Mouse (Mus musculus) regulatory T cell (primary cell): ENCODE measurements around the gene Ap2a1.

Experiments
- in situ Hi-C: fragments of 300-600 bp; cut with MboI, MseI; formaldehyde crosslinking; loops from one replicate; pipeline ENCODE4 v1.15.1; 2025; ENCODE audit warnings: high pct_unique_total_duplicates

The Ap2a1 gene

DNA sequence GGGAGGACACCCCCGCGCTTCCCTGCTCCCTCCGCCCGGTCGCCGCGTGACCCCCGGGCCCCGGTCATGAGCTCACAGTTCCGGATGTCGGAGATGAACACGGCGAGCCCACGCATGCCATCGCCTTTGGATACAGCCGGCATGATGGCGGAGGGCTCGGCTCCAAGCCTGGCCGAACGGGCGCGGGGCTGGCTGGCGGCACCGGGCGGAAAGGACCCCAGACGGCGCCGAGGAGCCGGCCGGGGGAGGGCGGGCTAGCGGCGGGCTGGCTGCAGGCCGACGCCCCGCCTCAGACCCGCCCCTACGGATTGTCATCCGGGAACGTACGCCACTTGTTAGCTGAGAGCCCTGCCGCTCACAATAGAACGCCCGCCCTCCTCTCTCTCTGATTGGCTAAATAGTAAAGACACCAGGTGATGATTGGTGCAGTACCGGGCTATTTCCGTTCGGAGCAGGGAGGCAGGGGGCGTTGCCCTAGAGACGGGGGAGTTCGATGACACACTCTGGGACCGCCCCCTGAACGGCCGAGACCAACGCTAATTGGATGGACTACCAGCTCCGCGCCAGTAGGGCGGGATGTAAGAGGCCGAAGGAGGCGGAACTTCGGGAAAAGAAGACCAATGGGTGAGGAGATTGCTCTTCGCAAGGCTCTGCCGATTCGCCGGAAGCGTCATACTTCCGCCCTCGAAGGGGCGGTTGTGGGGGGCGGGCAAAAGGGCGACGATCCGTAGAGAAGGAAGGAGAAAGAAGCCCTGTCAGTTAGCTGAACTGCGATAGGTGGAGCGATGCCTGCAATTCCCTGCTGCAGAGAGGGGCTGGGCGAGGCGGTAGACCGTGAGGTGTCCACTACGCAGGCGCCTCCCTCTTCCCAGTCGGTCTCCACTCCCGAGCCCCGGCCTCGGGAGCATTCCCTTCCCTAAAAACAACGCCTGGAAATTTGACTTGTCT, at the start of gene Ap2a1:
Gene Ap2a1 (minus strand): TSS at position 293 of the 948 bp plus-strand sequence.
- in situ Hi-C loops, result loop anchor here (10.0 kb wide), 1 partner anchor 635 kb away; no protein-coding TSS in a partner anchor

DNA sequence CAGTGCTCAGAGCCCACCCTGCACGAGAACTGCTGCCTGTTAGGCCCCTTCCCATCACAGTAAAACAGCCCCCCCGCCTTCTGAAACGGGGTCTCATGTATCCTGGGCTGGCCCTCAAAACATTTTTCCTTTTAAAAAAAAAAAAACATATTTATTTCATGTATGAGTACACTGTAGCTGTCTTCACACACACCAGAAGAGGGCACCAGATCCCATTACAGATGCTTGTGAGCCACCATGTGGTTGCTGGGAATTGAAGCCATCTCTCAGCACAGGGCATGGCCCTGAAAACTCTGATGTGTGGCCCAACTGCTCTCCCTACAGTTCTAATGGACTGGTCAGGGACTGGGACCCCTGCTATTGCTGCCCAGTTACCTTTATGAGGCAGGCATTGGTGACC, 49.0 kb upstream of the Ap2a1 start:
- in situ Hi-C loops, result no loop called here

DNA sequence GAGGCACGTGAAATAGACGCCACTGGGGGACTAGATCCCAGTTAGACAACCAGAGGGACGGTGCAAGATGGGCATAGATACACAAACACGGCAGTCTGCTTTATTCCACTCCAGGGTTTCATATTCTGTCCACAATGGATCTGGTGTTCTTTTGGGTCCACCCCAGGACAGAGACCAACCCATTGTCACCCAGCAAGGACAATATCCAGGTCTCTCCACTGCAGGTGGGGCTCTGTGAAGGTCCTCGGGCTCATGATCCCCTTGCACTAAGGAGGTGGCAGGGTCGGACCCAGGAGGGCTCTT, 45.8 kb upstream of the Ap2a1 start:
- in situ Hi-C loops, result no loop called here

DNA sequence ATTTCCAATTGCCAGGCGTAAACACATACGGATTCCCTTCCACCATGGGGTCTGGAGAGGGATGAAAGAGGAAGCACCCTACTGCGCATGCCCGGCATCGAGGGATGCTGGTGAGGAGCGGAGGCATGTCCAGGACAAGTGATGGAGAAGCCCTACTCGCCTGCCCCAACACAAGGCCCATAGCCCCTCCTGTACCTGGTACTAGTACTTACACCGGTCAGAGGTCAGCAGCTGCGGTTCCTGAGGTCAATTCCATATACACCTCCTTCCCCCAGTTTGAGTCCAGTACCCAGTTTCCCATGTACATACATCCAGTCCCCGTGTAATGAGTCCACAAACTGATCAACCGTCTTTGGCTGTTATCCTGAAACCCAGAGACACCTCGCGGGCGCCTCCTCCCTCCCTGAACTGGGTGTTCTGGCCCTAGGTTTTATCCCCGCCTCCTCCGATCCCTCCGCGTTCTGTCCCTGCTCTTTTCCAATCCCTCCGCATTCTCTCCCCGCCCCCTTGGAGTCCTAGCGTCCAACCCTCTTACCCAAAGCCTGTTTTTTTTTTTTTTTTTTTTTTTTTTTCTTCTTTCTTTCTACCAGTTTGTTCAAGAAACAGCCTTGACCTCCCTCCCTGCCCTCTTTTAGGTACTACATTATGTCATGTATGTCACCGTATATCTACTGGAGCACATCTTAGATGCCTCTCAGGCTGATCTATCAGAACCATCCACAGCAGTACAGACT, 45.3 kb upstream of the Ap2a1 start, which contains the start of gene Cpt1c:
Gene Cpt1c (minus strand): TSS at position 469 of the 734 bp plus-strand sequence.
- in situ Hi-C loops, result loop anchor here (25.0 kb wide), 1 partner anchor 1863 kb away; the partner anchor contains the start of gene Ldha

DNA sequence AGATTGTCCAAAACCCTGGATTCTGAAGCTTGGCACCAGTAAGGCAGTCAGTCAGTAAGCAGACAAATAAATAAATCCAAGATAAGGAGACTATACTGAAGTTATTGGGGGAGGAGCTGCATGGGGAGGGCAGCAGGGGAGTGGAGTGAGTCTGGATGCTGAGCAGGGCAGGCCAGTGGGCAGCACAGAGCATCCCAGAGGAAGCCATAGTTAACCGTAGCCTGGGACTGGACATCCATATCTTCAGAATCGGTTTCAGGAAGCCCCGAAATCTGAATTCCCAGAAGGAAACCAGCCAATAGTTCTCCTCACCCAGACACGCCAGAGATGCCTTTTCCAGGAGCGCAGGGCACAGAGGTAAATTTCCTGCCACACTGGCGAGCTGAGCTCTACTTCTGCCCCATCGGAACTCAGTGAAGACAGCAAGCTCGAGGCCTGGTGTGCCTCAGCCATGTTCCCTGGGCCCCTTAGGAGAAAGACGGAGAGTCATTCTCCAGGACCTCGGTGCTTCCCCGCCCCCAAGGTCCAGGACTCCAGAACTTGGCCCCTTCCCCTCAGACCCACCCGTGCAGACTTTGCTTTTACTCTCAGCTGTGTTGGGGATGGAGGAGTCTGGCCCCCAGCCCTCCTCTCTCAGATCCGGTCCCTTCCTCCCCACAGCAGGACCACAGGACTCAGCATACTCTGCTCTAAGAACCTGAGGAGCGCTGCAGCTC, 44.3 kb upstream of the Ap2a1 start:
- in situ Hi-C loops, result loop anchor here (25.0 kb wide), 1 partner anchor 1864 kb away; the partner anchor contains the start of gene Ldha

DNA sequence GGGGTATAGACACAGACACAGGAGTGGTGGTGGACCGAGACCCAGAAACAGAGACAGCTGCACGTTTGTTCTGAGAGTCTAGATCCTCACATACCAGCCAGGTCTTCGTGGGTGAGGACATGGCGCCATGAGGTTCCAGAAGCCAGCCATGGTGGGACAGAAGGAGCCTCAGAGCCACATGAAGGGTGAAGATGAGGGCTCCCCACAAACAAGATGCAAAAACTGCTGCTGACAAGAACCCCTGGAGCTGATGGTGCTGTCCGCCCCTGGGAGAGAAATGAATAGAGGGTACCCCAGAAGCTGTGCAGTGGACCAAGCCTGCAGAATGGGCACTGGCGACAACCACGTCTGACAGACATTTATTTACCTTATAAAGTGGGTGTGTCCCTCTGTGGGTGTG, 41.8 kb upstream of the Ap2a1 start:
- in situ Hi-C loops, result loop anchor here (25.0 kb wide), 1 partner anchor 1866 kb away; the partner anchor contains the start of gene Ldha

DNA sequence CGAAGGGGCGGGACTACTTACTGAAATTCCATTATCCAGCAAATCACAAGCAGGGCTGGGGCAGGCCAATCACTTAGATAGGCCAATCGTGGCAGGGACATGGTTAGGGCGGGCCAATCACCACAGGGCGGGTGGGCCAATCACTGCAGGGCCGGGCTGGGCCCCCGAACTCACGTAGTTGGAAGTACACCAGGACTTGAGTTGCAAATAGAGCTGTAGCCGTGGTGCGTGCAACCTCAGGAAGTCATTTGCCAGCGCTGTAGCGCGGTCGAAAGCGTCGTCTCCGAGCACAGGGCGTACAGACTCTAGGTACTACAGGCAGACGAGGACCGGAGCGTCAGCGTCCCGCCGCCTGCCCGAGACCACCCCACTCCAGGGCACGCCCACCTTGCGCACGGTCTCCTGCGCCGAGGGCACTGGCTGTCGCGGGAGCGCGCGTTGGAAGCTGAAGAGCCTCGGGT, 41.0 kb upstream of the Ap2a1 start:
- in situ Hi-C loops, result loop anchor here (25.0 kb wide), 1 partner anchor 1867 kb away; the partner anchor contains the start of gene Ldha

DNA sequence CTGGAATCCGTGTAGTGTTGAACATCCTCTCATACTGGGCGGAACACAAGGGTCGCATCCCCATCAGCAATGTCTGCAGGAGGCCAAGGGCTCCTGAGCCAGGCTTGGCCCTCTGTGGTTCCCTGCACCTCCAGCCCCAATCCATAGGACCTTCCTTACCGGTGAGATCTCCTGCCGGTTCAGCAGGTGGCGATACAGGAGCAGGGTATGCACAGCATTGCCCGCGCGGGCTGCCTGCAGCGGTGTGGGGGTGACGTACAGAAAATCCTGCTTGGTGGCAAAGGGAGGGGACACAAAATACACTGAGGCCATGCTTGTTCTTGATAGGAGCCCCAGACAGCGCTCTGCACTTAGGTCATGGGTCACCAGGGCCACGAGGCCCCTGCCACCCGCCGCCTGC, 37.3 kb upstream of the Ap2a1 start:
- in situ Hi-C loops, result loop anchor here (25.0 kb wide), 1 partner anchor 1871 kb away; the partner anchor contains the start of gene Ldha

DNA sequence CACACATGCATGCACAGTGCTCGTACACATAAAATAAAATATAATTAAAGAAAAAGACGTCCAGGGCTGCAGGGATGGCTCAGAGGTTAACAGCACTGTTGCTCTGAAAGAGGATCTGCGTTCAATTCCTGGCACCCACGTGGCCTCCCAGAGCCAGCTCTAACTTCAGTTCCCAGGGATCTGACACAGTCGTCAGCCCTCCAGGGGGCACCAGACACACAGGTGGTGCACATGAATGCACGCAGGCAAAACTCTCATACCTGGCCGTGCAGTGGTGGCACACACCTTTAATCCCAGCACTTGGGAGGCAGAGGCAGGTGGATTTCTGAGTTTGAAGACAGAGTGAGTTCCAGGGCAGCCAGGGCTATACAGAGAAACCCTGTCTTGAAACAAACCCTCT, 36.7 kb upstream of the Ap2a1 start:
- in situ Hi-C loops, result loop anchor here (25.0 kb wide), 1 partner anchor 1871 kb away; the partner anchor contains the start of gene Ldha

DNA sequence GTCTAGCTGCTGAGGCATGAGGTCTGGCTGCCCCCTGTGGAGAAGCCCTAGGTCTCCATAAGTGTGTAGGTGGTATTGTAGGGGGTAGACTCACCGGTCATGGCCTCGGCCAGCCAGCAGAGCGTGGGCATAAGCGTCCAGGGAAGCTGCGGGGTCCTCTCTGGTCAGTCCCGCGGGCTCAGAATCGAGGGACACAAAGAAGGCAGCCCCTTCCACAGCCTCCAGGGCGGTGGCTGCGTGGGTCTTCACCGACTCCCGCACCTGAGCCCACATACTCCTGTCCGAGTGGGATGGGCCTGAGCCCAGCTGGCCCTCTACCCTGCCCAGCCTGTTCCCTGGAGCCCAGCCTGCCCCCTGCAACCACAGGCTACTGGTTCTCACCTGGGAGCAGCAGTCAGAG, 35.7 kb upstream of the Ap2a1 start:
- in situ Hi-C loops, result loop anchor here (5.0 to 25.0 kb wide), 2 partner anchors 243 to 1872 kb away; partner anchors contain the start of gene Ldha

DNA sequence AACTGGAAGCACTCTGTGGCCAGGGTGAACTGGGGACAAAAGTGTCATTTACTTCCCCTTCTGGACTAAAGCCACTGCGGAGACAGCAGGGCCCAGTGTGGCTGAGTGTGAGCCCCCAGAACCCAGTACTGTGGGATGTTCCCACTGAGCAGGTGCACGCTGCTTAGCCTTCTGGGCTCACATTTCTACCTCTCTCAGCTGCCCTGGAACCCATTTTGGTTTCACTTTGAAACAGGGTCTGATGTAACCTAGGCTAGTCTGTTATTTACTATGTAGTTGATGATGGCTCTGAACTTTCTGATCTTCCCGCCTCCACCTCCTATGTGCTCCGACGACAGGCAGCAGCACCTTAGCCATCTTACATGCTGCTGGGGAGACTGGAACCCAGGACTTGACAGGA, 33.5 kb upstream of the Ap2a1 start:
- in situ Hi-C loops, result loop anchor here (5.0 to 25.0 kb wide), 2 partner anchors 241 to 1874 kb away; partner anchors contain the start of gene Ldha

DNA sequence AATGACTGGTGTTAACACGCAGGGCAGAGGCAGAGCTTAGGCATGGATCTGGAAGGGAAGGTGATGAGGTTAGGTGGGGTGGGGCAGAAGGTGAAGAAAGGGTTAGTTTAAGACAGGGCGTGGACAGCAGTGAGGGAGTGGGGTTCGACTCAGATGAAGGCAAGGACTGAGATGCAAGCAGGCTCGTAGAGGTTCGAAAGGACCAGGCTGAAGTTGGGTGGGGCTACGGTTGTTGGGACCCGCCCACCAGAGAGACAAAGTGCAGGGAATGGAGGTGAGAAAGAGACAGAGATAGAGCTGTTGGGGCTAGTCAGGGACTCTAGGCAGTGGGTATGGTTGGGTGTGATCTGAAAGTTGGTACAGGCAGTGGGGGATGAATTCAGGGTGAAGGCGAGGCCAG, 33.0 kb upstream of the Ap2a1 start:
- in situ Hi-C loops, result loop anchor here (5.0 to 25.0 kb wide), 2 partner anchors 240 to 1875 kb away; partner anchors contain the start of gene Ldha

DNA sequence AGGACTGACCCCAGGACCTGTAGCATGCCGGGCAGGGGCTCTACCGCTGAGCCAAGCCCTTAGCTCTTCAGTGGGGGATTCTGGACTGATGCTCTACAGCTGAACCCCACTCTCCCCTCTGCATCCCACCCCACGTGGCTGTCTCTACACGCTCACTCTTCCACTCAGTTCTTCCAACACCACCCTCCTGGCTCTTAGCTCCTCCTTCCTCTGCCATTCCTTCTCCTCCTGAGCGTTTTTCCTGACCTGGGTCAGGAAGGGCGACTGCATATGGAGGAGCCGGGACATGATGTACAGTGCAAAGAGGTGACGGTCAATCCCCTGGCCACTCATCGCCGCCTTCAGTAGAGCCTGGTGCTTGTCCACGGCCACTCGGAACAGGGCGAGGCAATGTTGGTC, 31.2 kb upstream of the Ap2a1 start:
- in situ Hi-C loops, result loop anchor here (5.0 to 25.0 kb wide), 2 partner anchors 238 to 1877 kb away; partner anchors contain the start of gene Ldha

DNA sequence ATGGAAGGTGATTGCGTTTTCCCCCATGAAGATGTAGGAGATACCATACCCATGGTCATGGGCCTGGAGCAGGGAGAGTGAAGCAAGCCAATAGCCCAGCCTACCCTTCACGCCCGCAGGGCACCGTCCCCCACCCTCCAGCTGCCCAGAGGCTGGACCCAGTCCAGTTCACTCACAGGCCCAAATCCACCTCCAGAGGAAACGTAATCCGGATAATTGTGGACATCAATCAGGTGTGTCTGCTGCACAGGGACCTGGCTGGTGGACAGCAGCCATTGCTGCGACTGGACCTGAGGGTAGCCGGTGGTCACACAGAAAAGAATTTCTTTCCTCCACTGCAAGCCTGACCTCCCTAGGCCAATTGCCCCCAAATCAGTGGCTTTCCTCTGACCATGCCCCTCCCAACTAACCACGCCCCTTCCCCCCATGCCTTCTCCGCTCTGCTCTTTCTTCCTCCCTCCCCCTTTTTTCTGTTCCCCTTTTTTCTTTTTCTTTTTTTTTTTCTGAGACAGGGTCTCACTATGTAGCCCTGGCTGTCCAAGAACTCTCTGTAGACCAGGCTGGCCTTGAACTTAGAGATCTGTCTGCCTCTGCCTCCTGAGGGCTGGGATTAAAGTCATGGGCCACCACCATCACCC, 30.7 kb upstream of the Ap2a1 start:
- in situ Hi-C loops, result loop anchor here (5.0 to 25.0 kb wide), 2 partner anchors 238 to 1877 kb away; partner anchors contain the start of gene Ldha

DNA sequence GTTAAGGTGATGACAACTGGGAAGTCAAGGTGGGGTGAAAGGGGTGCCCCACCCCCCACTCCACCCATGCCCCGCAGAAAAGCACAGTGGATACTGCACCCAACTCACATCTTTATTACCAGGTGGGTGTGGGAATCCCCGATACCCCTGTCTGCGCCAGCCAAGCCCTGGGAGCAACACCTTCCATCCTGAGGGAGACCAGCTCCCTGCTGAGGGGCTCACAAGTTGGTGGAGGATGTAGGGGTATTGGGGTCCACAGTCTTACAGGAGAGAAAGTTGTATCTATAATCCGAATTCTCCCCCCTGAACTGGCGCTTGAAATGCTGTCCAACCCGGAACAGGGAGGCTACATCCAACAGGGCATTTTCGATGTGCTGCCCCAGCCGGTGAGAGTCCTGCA, 30.0 kb upstream of the Ap2a1 start:
- in situ Hi-C loops, result loop anchor here (25.0 kb wide), 1 partner anchor 1878 kb away; the partner anchor contains the start of gene Ldha

DNA sequence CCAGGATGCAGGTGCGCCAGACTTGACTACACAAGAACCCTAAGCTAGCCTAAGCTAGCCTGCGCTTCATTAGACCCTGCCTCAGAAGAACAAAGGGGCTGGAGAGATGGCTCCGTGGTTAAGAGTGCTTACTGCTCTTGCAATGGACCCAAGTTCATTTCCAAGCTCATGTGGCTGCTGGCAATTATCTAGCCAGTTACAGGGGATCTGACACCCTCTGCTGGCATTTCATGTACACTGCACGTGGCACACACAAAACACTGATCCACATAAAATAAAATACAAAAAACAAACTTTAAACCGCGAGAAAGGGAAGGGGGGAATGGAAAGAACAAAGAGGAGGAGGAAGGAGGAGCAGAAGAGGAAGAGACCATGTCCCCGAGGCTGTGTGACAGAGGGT, 28.9 kb upstream of the Ap2a1 start:
- in situ Hi-C loops, result loop anchor here (25.0 kb wide), 1 partner anchor 1879 kb away; the partner anchor contains the start of gene Ldha

DNA sequence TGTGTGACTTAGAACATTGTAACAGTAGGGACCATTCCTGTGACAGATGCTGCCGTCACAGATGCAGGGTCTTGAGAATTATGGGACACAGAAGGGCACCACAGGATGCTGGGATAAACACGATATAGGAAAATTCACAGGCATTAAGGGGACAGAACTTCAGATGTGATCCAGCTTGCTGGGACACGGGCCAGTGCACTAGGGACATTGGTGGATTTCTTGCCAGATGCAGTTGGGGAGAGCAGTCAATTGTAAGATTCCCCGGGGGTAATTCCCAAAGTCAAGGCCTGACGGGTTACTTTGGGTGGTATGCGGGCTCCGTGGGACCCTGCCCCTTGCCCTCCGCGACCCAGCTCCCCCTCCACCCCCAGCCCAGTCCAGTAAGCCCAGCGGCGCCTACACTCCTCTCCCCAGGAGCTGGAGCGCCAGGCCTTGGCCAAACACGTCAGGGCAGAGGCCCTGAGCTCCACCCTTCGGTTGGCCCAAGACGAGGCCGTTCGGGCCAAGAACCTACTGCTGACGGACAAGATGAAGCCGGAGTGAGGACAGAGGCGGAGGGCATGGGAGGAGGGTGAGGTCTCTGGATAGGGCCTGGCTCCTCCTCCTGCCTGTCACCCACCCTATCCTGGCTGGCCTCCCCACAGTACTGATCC, 28.0 kb upstream of the Ap2a1 start:
- in situ Hi-C loops, result loop anchor here (25.0 kb wide), 1 partner anchor 1880 kb away; the partner anchor contains the start of gene Ldha

DNA sequence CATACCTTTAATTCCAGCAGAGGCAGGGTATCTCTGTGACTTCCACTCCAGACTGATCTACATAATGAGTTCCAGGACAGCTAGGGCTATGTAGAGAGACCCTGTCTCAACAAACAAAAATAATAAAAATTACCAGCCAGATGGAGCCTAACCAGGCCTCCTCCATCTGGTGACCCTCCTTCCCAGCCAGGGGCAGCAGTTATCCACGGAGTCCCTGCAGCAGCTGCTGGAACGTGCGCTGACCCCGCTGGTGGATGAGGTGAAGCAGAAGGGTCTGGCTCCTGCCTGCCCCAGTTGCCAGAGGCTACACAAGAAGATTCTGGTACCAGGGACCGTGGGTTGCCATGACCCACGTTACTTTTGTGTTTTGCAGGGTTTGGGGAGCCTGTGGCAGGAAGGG, 27.0 kb upstream of the Ap2a1 start:
- in situ Hi-C loops, result loop anchor here (25.0 kb wide), 1 partner anchor 1881 kb away; the partner anchor contains the start of gene Ldha

DNA sequence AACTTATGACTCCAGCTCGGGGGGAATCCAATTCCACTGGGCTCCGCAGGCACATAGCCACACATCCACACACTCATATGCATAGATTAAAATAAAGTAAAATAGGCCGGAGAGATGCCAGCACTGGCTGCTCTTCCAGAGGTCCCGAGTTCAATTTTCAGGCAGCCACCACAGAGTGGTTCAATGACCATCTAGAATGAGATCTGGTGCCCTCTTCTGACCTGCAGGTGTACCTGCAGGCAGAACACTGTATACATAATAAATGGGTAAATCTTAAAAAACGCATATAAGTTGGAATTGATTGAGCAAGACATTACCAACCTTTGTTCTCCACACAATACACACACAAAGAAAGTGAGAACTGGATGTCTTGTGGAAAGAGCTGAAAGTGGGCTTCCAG, 26.3 kb upstream of the Ap2a1 start:
- in situ Hi-C loops, result loop anchor here (25.0 kb wide), 1 partner anchor 1882 kb away; the partner anchor contains the start of gene Ldha
